Mouse (Mus musculus) heart, embryonic 12.5 days (tissue): Measurements from ENCODE around the gene Olfr1358. TPM values are rescaled to one million over a fixed set of nuclear protein-coding genes. Genes with fewer than 3 reads are reported as not detected.
"Not testable (repeated sequence)": the region's sequence is repeated elsewhere in the genome, so short reads cannot be mapped to it uniquely, and the experiment has no call there.

ENCODE experiments used
- ATAC-seq: fragments of 200-750 bp; cut with Nextera tagmentation; 2 replicates; pipeline ENCODE4 v1.8.0; 2017; ENCODE audit warnings: moderate TSS enrichment, moderate library complexity; ENCODE audit not compliant: insufficient number of reproducible peaks, low FRiP score
- H3K27ac ChIP-seq: fragments of 300-500 bp; sonication (generic); 2 replicates; pipeline ENCODE4 v1.5.1; 2016; ENCODE audit warnings: mild to moderate bottlenecking, moderate library complexity; ENCODE audit not compliant: poor library complexity, severe bottlenecking
- H3K27me3 ChIP-seq: fragments of 300-500 bp; sonication (generic); replicated peaks from 2 replicates; pipeline ENCODE4 v1.6.1; 2016; ENCODE audit warnings: mild to moderate bottlenecking, moderate library complexity
- H3K36me3 ChIP-seq: fragments of 300-500 bp; sonication (generic); 2 replicates; pipeline ENCODE4 v1.6.1; 2016; ENCODE audit warnings: mild to moderate bottlenecking, moderate library complexity
- H3K4me1 ChIP-seq: fragments of 300-500 bp; sonication (generic); replicated peaks from 2 replicates; pipeline ENCODE4 v1.6.1; 2016; ENCODE audit warnings: mild to moderate bottlenecking
- H3K4me2 ChIP-seq: fragments of 300-500 bp; sonication (generic); 2 replicates; pipeline ENCODE4 v1.6.1; 2016; ENCODE audit warnings: mild to moderate bottlenecking, moderate library complexity
- H3K4me3 ChIP-seq: fragments of 300-500 bp; sonication (generic); 2 replicates; pipeline ENCODE4 v1.5.1; 2016; ENCODE audit warnings: mild to moderate bottlenecking
- H3K9ac ChIP-seq: fragments of 300-500 bp; sonication (generic); 2 replicates; pipeline ENCODE4 v1.6.1; 2016; ENCODE audit warnings: mild to moderate bottlenecking, moderate library complexity
- H3K9me3 ChIP-seq: fragments of 300-500 bp; sonication (generic); replicated peaks from 2 replicates; pipeline ENCODE4 v1.6.1; 2016; ENCODE audit warnings: mild to moderate bottlenecking, moderate library complexity
- WGBS: fragments of 180-500 bp; shearing (Covaris S2); methylation state at CpG from one replicate; pipeline ENCODE4 v1.1.7; 2016; 5-methylcytosine and 5-hydroxymethylcytosine counted together
- polyA plus RNA-seq: library from polyadenylated mRNA; unstranded; fragments of >200 nt; fragmentation: Nextera tagmentation; extraction: Ambion mirVana; gene quantifications from 2 replicates; pipeline ENCODE4 v1.2.1, GENCODE M21; 2016

Olfr1358 gene
- polyA plus RNA-seq, 1 experiment from 2014 or later = not detected

GRCm38 (mm10) chr10:78486871-78487270 is 30.4 kb upstream of the Olfr1358 start:
- no peak for ATAC-seq
- H3K27me3 ChIP-seq = peaks cover 33% of the 10 kb centered on the region
- H3K27ac ChIP-seq = no peak overlapping the region
- WGBS = 63% methylated on average over 5 of the region's 5 CpGs
- H3K4me2 ChIP-seq = no peak overlapping the region
- H3K9me3 ChIP-seq = no peaks in the 10 kb centered on the region
- H3K4me1 ChIP-seq = 0 out of 2 replicates have a peak, but pooled peaks cover 4% of the 10 kb centered on the region
- no peak overlapping the region for H3K9ac ChIP-seq
- no peaks in the 10 kb centered on the region for H3K36me3 ChIP-seq
- H3K4me3 ChIP-seq = no peak overlapping the region

- H3K36me3 ChIP-seq = no peaks in the 10 kb centered on the region
- H3K4me1 ChIP-seq = 0 out of 2 replicates have a peak, but pooled peaks cover 4% of the 10 kb centered on the region
- H3K9me3 ChIP-seq = no peaks in the 10 kb centered on the region
- peak overlapping the region; percentile 44; the same call in 1 of the 2 replicates for H3K9ac ChIP-seq
- peak; percentile 71 for ATAC-seq
- H3K27me3 ChIP-seq = peaks cover 32% of the 10 kb centered on the region
- H3K4me2 ChIP-seq = peak overlapping the region; percentile 72
- no peak overlapping the region for H3K27ac ChIP-seq
- 9% methylated on average over 26 of the region's 26 CpGs for WGBS
- peak overlapping the region; percentile 36 for H3K4me3 ChIP-seq
Measured at GRCm38 (mm10) chr10:78487431-78488086, 29.7 kb upstream of the Olfr1358 start.

GRCm38 (mm10) chr10:78502986-78503733 is 14.1 kb upstream of the Olfr1358 start:
- no peak overlapping the region for H3K4me2 ChIP-seq
- H3K27ac ChIP-seq = no peak overlapping the region
- H3K4me3 ChIP-seq = no peak overlapping the region
- 70% methylated on average over 6 of the region's 6 CpGs for WGBS
- no peak overlapping the region for H3K9ac ChIP-seq
- H3K27me3 ChIP-seq = no peaks in the 10 kb centered on the region
- no peaks in the 10 kb centered on the region for H3K36me3 ChIP-seq
- peaks cover 3% of the 10 kb centered on the region; the same call in 1 of the 2 replicates for H3K9me3 ChIP-seq
- no peak for ATAC-seq
- no peaks in the 10 kb centered on the region for H3K4me1 ChIP-seq

- Histone ChIP-seq H3K27me3 (0 out of 2 replicates have a peak, but pooled peaks cover 4% of the 10 kb centered on the region), H3K4me3 (no peak overlapping the region), H3K36me3 (no peaks in the 10 kb centered on the region), H3K9ac (no peak overlapping the region), H3K4me1 (no peaks in the 10 kb centered on the region), H3K27ac (no peak overlapping the region), H3K9me3 (no peaks in the 10 kb centered on the region; the same call in 1 of the 2 replicates), H3K4me2 (no peak overlapping the region)
- WGBS = 71% methylated on average over 9 of the region's 9 CpGs
- no peak for ATAC-seq
Measured at GRCm38 (mm10) chr10:78519792-78520191, 2.6 kb downstream of the Olfr1358 start.

- H3K4me1 ChIP-seq = no peaks in the 10 kb centered on the region
- WGBS = 47% methylated on average over 17 of the region's 17 CpGs
- no peak overlapping the region for H3K4me2 ChIP-seq
- no peaks in the 10 kb centered on the region for H3K36me3 ChIP-seq
- H3K9me3 ChIP-seq = no peaks in the 10 kb centered on the region; the same call in 1 of the 2 replicates
- no peak for ATAC-seq
- H3K9ac ChIP-seq = no peak overlapping the region
- H3K27ac ChIP-seq = no peak overlapping the region
- 0 out of 2 replicates have a peak, but pooled peaks cover 4% of the 10 kb centered on the region for H3K27me3 ChIP-seq
- H3K4me3 ChIP-seq = no peak overlapping the region
Measured at GRCm38 (mm10) chr10:78520260-78521005, 3.2 kb downstream of the Olfr1358 start.

- not testable (repeated sequence) for H3K4me2 ChIP-seq, H3K9me3 ChIP-seq, H3K4me1 ChIP-seq, H3K27ac ChIP-seq, H3K4me3 ChIP-seq, H3K27me3 ChIP-seq, ATAC-seq, H3K9ac ChIP-seq, H3K36me3 ChIP-seq
- 61% methylated on average over 3 of the region's 3 CpGs for WGBS
Measured at GRCm38 (mm10) chr10:78525071-78525470, 7.8 kb downstream of the Olfr1358 start.

- Histone ChIP-seq H3K36me3 (no peaks in the 10 kb centered on the region), H3K27ac (no peak overlapping the region), H3K9ac (no peak overlapping the region), H3K4me2 (no peak overlapping the region), H3K9me3 (no peaks in the 10 kb centered on the region), H3K27me3 (no peaks in the 10 kb centered on the region), H3K4me1 (0 out of 2 replicates have a peak, but pooled peaks cover 3% of the 10 kb centered on the region), H3K4me3 (no peak overlapping the region)
- WGBS = 48% methylated on average over 4 of the region's 4 CpGs
- no peak for ATAC-seq
Measured at GRCm38 (mm10) chr10:78525511-78525910, 8.3 kb downstream of the Olfr1358 start.

- Histone ChIP-seq H3K4me2 (no peak overlapping the region), H3K9me3 (no peaks in the 10 kb centered on the region), H3K9ac (no peak overlapping the region), H3K27me3 (no peaks in the 10 kb centered on the region), H3K27ac (no peak overlapping the region), H3K4me3 (no peak overlapping the region), H3K36me3 (no peaks in the 10 kb centered on the region), H3K4me1 (no peaks in the 10 kb centered on the region)
- 63% methylated on average over 2 of the region's 2 CpGs for WGBS
- ATAC-seq = no peak
Measured at GRCm38 (mm10) chr10:78540943-78541342, 23.7 kb downstream of the Olfr1358 start.

- no peaks in the 10 kb centered on the region for H3K36me3 ChIP-seq
- H3K27ac ChIP-seq = no peak overlapping the region
- no peak overlapping the region for H3K4me2 ChIP-seq
- no peak overlapping the region for H3K4me3 ChIP-seq
- H3K9ac ChIP-seq = no peak overlapping the region
- H3K27me3 ChIP-seq = no peaks in the 10 kb centered on the region
- 77% methylated on average over 1 of the region's 1 CpGs for WGBS
- no peak for ATAC-seq
- no peaks in the 10 kb centered on the region for H3K9me3 ChIP-seq
- no peaks in the 10 kb centered on the region for H3K4me1 ChIP-seq
Measured at GRCm38 (mm10) chr10:78565070-78565469, 47.8 kb downstream of the Olfr1358 start.

GRCm38 (mm10) chr10:78569191-78569590 is 52.0 kb downstream of the Olfr1358 start:
- H3K4me1 ChIP-seq = no peaks in the 10 kb centered on the region
- no peaks in the 10 kb centered on the region for H3K9me3 ChIP-seq
- no peaks in the 10 kb centered on the region for H3K36me3 ChIP-seq
- no peak overlapping the region for H3K27ac ChIP-seq
- H3K4me2 ChIP-seq = no peak overlapping the region
- H3K4me3 ChIP-seq = no peak overlapping the region
- no peak overlapping the region for H3K9ac ChIP-seq
- 74% methylated on average over 3 of the region's 3 CpGs for WGBS
- no peak for ATAC-seq
- no peaks in the 10 kb centered on the region for H3K27me3 ChIP-seq

- WGBS = 59% methylated on average over 3 of the region's 3 CpGs
- Histone ChIP-seq H3K9me3 (no peaks in the 10 kb centered on the region), H3K27me3 (no peaks in the 10 kb centered on the region), H3K27ac (no peak overlapping the region), H3K9ac (no peak overlapping the region), H3K4me2 (no peak overlapping the region), H3K4me1 (no peaks in the 10 kb centered on the region), H3K4me3 (no peak overlapping the region), H3K36me3 (no peaks in the 10 kb centered on the region)
- ATAC-seq = no peak
Measured at GRCm38 (mm10) chr10:78569686-78570085, 52.5 kb downstream of the Olfr1358 start.
